Mouse (Mus musculus) c-Kit-positive CD71-positive TER-119-negative erythroid progenitor cells, embryonic 14.5 days (primary cell): ENCODE data around the gene Gm10837.

ENCODE experiments used
- DNase-seq: peaks from one replicate; pipeline ENCODE4 v3.0.0-alpha.2; 2013; ENCODE audit warnings: low read depth

Gm10837 gene

GRCm38 (mm10) chr14:122535986-122536385 lies 45.6 kb downstream of the Gm10837 start:
- no peak for DNase-seq
